Mouse (Mus musculus): Measurements from ENCODE around the gene H2afy2.

H2afy2 gene

GRCm38 (mm10) chr10:61784414-61784813 is 467 bp upstream of the H2afy2 start:
- no peak for DNase-seq (ENCODE audit: low read depth, low spot score)

GRCm38 (mm10) chr10:61782799-61783611 is 942 bp downstream of the H2afy2 start:
- DNase-seq (ENCODE audit: low read depth, low spot score), result no peak

GRCm38 (mm10) chr10:61781461-61782128 is 2.4 kb downstream of the H2afy2 start:
- no peak for DNase-seq (ENCODE audit: low read depth, low spot score)

- DNase-seq (ENCODE audit: low read depth, low spot score), result no peak
Observed at GRCm38 (mm10) chr10:61766806-61767205, 17.1 kb downstream of the H2afy2 start.

GRCm38 (mm10) chr10:61765558-61765957 is 18.4 kb downstream of the H2afy2 start:
- DNase-seq (ENCODE audit: low read depth, low spot score), result no peak

- DNase-seq (ENCODE audit: low read depth, low spot score), result no peak
Observed at GRCm38 (mm10) chr10:61764689-61765088, 19.3 kb downstream of the H2afy2 start.

GRCm38 (mm10) chr10:61759869-61760268 is 24.1 kb downstream of the H2afy2 start:
- peak; percentile 26 for DNase-seq (ENCODE audit: low read depth, low spot score)

- no peak for DNase-seq (ENCODE audit: low read depth, low spot score)
Observed at GRCm38 (mm10) chr10:61758904-61759303, 25.0 kb downstream of the H2afy2 start.

- DNase-seq (ENCODE audit: low read depth, low spot score), result no peak
Observed at GRCm38 (mm10) chr10:61757022-61757421, 26.9 kb downstream of the H2afy2 start.

- no peak for DNase-seq (ENCODE audit: low read depth, low spot score)
Observed at GRCm38 (mm10) chr10:61753071-61753470, 30.9 kb downstream of the H2afy2 start.

GRCm38 (mm10) chr10:61751534-61752219 is 32.3 kb downstream of the H2afy2 start:
- no peak for DNase-seq (ENCODE audit: low read depth, low spot score)

- no peak for DNase-seq (ENCODE audit: low read depth, low spot score)
Observed at GRCm38 (mm10) chr10:61750014-61750413, 33.9 kb downstream of the H2afy2 start.

- no peak for DNase-seq (ENCODE audit: low read depth, low spot score)
Observed at GRCm38 (mm10) chr10:61747302-61747701, 36.6 kb downstream of the H2afy2 start.

GRCm38 (mm10) chr10:61745133-61745532 is 38.8 kb downstream of the H2afy2 start:
- DNase-seq (ENCODE audit: low read depth, low spot score), result no peak

- no peak for DNase-seq (ENCODE audit: low read depth, low spot score)
Observed at GRCm38 (mm10) chr10:61742336-61742735, 41.6 kb downstream of the H2afy2 start.

GRCm38 (mm10) chr10:61741873-61742272 is 42.1 kb downstream of the H2afy2 start:
- no peak for DNase-seq (ENCODE audit: low read depth, low spot score)

GRCm38 (mm10) chr10:61741306-61741705 is 42.6 kb downstream of the H2afy2 start:
- no peak for DNase-seq (ENCODE audit: low read depth, low spot score)

- no peak for DNase-seq (ENCODE audit: low read depth, low spot score)
Observed at GRCm38 (mm10) chr10:61738126-61738525, 45.8 kb downstream of the H2afy2 start.

GRCm38 (mm10) chr10:61737537-61737936 is 46.4 kb downstream of the H2afy2 start:
- DNase-seq (ENCODE audit: low read depth, low spot score), result no peak

GRCm38 (mm10) chr10:61736671-61737078 is 47.3 kb downstream of the H2afy2 start:
- no peak for DNase-seq (ENCODE audit: low read depth, low spot score)

- DNase-seq (ENCODE audit: low read depth, low spot score), result peak; percentile 19
Observed at GRCm38 (mm10) chr10:61734377-61734776, 49.6 kb downstream of the H2afy2 start.

- DNase-seq (ENCODE audit: low read depth, low spot score), result no peak
Observed at GRCm38 (mm10) chr10:61730171-61730570, 53.8 kb downstream of the H2afy2 start.
